Comparison of ENCODE assay signal across 8 mouse cellular contexts in the genomic region with DNA sequence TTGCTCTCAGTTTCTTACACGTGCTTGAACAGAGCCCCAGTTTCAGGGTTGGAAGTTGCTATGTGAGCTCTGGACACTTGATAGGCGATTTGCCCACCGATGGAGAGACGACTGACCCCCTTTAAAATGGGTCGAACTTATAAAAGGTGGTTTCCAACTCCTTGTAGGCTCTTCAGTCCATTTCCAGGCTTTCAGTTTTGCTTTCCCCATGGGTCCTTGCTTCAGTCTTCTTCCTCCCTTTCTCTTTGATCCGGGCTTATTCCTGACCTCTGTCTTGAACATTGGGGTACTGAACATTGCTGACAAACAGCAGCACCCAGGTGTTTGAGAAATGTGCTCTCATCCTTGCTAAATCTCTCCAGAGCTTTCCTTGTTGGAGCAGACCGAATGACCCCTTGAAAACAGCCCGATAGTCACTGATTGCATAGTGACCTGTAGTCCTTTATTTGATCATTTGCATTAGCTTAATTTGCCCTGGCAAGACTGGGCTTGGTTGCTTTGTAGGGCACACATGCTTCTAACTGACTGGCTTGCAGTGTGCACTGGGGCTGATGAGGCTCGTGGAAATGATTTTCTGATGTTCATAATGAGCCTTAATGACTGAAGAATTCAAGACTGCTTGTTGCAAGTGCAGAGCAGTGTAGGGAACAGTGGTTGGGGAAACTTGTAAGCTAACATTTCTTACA. TPM values are rescaled to one million over a fixed set of nuclear protein-coding genes. Genes with fewer than 3 reads are reported as not detected.
DNase-seq lines count a peak whose midpoint lies in the region; ATAC-seq lines count a peak whose summit lies in the region.

No protein-coding gene starts in this region.

- ATAC-seq in heart, embryonic 12.5 days (ENCODE audit: insufficient number of reproducible peaks, low FRiP score), result no peak
- ATAC-seq in hindbrain, embryonic 14.5 days (ENCODE audit: low FRiP score), result no peak
- no peak for ATAC-seq in midbrain, embryonic 13.5 days
- no peak for ATAC-seq in megakaryocyte progenitor cell, adult 5-6 weeks (replicated peaks; ENCODE audit: poor library complexity)

- H3K4me2 ChIP-seq in heart, embryonic 12.5 days, result peak overlapping the region; percentile 95
- peak overlapping the region; percentile 86 for H3K4me2 ChIP-seq in hindbrain, embryonic 14.5 days (replicated peaks)
- H3K4me2 ChIP-seq in midbrain, embryonic 13.5 days (replicated peaks), result peak overlapping the region; percentile 79

- WGBS in heart, embryonic 12.5 days, result 51% methylated on average over 9 of the region's 9 CpGs
- 55% methylated on average over 9 of the region's 9 CpGs for WGBS in hindbrain, embryonic 14.5 days
- WGBS in midbrain, embryonic 13.5 days, result 56% methylated on average over 9 of the region's 9 CpGs

- H3K4me1 ChIP-seq in heart, embryonic 12.5 days (replicated peaks), result peaks cover 44% of the 10 kb centered on the region
- H3K4me1 ChIP-seq in brown adipose tissue, adult 24 weeks (ENCODE audit: control insufficient read depth, insufficient read depth, insufficient read length, low read length), result peaks cover 10% of the 10 kb centered on the region
- H3K4me1 ChIP-seq in hindbrain, embryonic 14.5 days (replicated peaks; ENCODE audit: control insufficient read depth, insufficient read depth, low read length), result peaks cover 32% of the 10 kb centered on the region
- peaks cover 41% of the 10 kb centered on the region for H3K4me1 ChIP-seq in midbrain, embryonic 13.5 days (replicated peaks)

- H3K27ac ChIP-seq in heart, embryonic 12.5 days (ENCODE audit: poor library complexity, severe bottlenecking), result no peak overlapping the region
- no peak overlapping the region for H3K27ac ChIP-seq in brown adipose tissue, adult 24 weeks (replicated peaks; ENCODE audit: low read depth, low read length)
- H3K27ac ChIP-seq in hindbrain, embryonic 14.5 days, result no peak overlapping the region
- no peak overlapping the region for H3K27ac ChIP-seq in midbrain, embryonic 13.5 days

- intact Hi-C loops in heart, postnatal 36 days (cut with DNase I), result loop anchor here (2.0 to 10.0 kb wide), 6 partner anchors 19 to 290 kb away; no protein-coding TSS in a partner anchor

- H3K4me3 ChIP-seq in heart, embryonic 12.5 days, result peak overlapping the region; percentile 84
- H3K4me3 ChIP-seq in brown adipose tissue, adult 24 weeks (ENCODE audit: insufficient read depth, low read depth, low read length), result peak overlapping the region; percentile 94
- H3K4me3 ChIP-seq in hindbrain, embryonic 14.5 days (replicated peaks; ENCODE audit: low read length), result peak overlapping the region; percentile 94
- H3K4me3 ChIP-seq in midbrain, embryonic 13.5 days (replicated peaks), result peak overlapping the region; percentile 97

- H3K9me3 ChIP-seq in heart, embryonic 12.5 days (replicated peaks), result no peaks in the 10 kb centered on the region
- no peaks in the 10 kb centered on the region for H3K9me3 ChIP-seq in hindbrain, embryonic 14.5 days (ENCODE audit: control insufficient read depth, low read length)
- H3K9me3 ChIP-seq in midbrain, embryonic 13.5 days, result no peaks in the 10 kb centered on the region

- H3K27me3 ChIP-seq in heart, embryonic 12.5 days (replicated peaks), result no peaks in the 10 kb centered on the region
- no peaks in the 10 kb centered on the region for H3K27me3 ChIP-seq in hindbrain, embryonic 14.5 days (ENCODE audit: control insufficient read depth, insufficient read depth, low read length)
- no peaks in the 10 kb centered on the region for H3K27me3 ChIP-seq in midbrain, embryonic 13.5 days

- H3K36me3 ChIP-seq in heart, embryonic 12.5 days, result no peaks in the 10 kb centered on the region
- H3K36me3 ChIP-seq in hindbrain, embryonic 14.5 days (replicated peaks; ENCODE audit: control insufficient read depth, insufficient read depth), result no peaks in the 10 kb centered on the region
- no peaks in the 10 kb centered on the region for H3K36me3 ChIP-seq in midbrain, embryonic 13.5 days

- peak overlapping the region; percentile 59 for H3K9ac ChIP-seq in heart, embryonic 12.5 days
- H3K9ac ChIP-seq in hindbrain, embryonic 14.5 days, result 0 out of 2 replicates have a peak overlapping the region, but pooled peaks have one; percentile 95
- H3K9ac ChIP-seq in midbrain, embryonic 13.5 days (replicated peaks), result peak overlapping the region; percentile 97; the same call in 1 of the 2 replicates

- DNase-seq in heart, postnatal 36 days, result no peak
- DNase-seq in hindbrain, embryonic 14.5 days (ENCODE audit: low spot score), result no peak
- DNase-seq in adrenal gland, adult 8-10 months, result no peak
- no peak for DNase-seq in gastrocnemius, postnatal 25 days

RNA-seq across cellular contexts. Expression of gene Nck2, which starts 3.4 kb away (rescaled TPM):
- 35.6 and 36.4 TPM in 2 replicates for polyA plus RNA-seq in heart, embryonic 12.5 days (2016; fragmentation: Nextera tagmentation; extraction: Ambion mirVana)
- 10 to 100 TPM; 13.6 to 15.3 TPM for total RNA-seq in heart, postnatal 36 days (2021)
- 4.6 and 4.7 TPM in 2 replicates for polyA plus RNA-seq in brown adipose tissue, adult 24 weeks (2012; ENCODE audit: insufficient read depth, insufficient read length, missing spikeins)
- 37.9 and 40.4 TPM in 2 replicates for polyA plus RNA-seq in hindbrain, embryonic 14.5 days (2014; fragmentation: Nextera tagmentation; extraction: Ambion mirVana)
- polyA plus RNA-seq in midbrain, embryonic 13.5 days (2015; fragmentation: Nextera tagmentation; extraction: Ambion mirVana), result 31.8 and 35.4 TPM in 2 replicates
- total RNA-seq in adrenal gland, adult 8-10 months (2022), result 10 to 100 TPM; 26.7 to 37.1 (median 29.9) TPM
- total RNA-seq in gastrocnemius, postnatal 25 days (2021), result 10 to 100 TPM; 17.3 to 17.9 TPM
- 5.4 and 9.8 TPM in 2 replicates for total RNA-seq in megakaryocyte progenitor cell, adult 5-6 weeks (2015)
- 14.5 and 15.8 TPM in 2 replicates for total RNA-seq in megakaryocyte progenitor cell, adult 5-6 weeks (2017)
